Mouse (Mus musculus) gastrocnemius, adult 8-10 months (tissue): Measurements from ENCODE around the gene Tfap2b. TPM values are rescaled to one million over a fixed set of nuclear protein-coding genes. Genes with fewer than 3 reads are reported as not detected.

Experiments
- DNase-seq, 2 experiments: peaks; one replicate each; pipeline ENCODE4 v3.0.0; 2022; ENCODE audit warnings: low spot score in 2 of 2
- total RNA-seq, 4 experiments: library from RNA; stranded (reverse); gene quantifications; 2 replicates each; pipeline ENCODE4 v1.2.4; 2022

Tfap2b gene
- total RNA-seq = not detected

GRCm38 (mm10) chr1:19208641-19209358 lies at the start of gene Tfap2b:
Gene Tfap2b, plus strand, starts transcription at chr1:19208914.
- no peak for DNase-seq

GRCm38 (mm10) chr1:19178742-19179397 lies 29.8 kb upstream of the Tfap2b start:
- DNase-seq = no peak

GRCm38 (mm10) chr1:19205649-19206048 lies 3.1 kb upstream of the Tfap2b start:
- no peak for DNase-seq

GRCm38 (mm10) chr1:19206194-19206593 lies 2.5 kb upstream of the Tfap2b start:
- no peak for DNase-seq

GRCm38 (mm10) chr1:19207611-19208010 lies 1.1 kb upstream of the Tfap2b start:
- DNase-seq = no peak

GRCm38 (mm10) chr1:19209359-19209745 lies 638 bp downstream of the Tfap2b start:
- no peak for DNase-seq

- no peak for DNase-seq
Observed at GRCm38 (mm10) chr1:19209776-19210175, 1.1 kb downstream of the Tfap2b start.

- no peak for DNase-seq
Observed at GRCm38 (mm10) chr1:19210215-19211032, 1.7 kb downstream of the Tfap2b start.

- DNase-seq = no peak
Observed at GRCm38 (mm10) chr1:19211033-19211405, 2.3 kb downstream of the Tfap2b start.

- no peak for DNase-seq
Observed at GRCm38 (mm10) chr1:19211546-19212154, 2.9 kb downstream of the Tfap2b start.

GRCm38 (mm10) chr1:19212691-19213090 lies 4.0 kb downstream of the Tfap2b start:
- DNase-seq = no peak

GRCm38 (mm10) chr1:19213171-19213570 lies 4.5 kb downstream of the Tfap2b start:
- DNase-seq = no peak

GRCm38 (mm10) chr1:19213851-19214395 lies 5.2 kb downstream of the Tfap2b start:
- DNase-seq = no peak

- DNase-seq = no peak
Observed at GRCm38 (mm10) chr1:19217391-19217790, 8.7 kb downstream of the Tfap2b start.

GRCm38 (mm10) chr1:19218221-19218620 lies 9.5 kb downstream of the Tfap2b start:
- no peak for DNase-seq

GRCm38 (mm10) chr1:19219381-19219780 lies 10.7 kb downstream of the Tfap2b start:
- DNase-seq = no peak

GRCm38 (mm10) chr1:19220564-19220963 lies 11.8 kb downstream of the Tfap2b start:
- DNase-seq = no peak

GRCm38 (mm10) chr1:19221601-19222000 lies 12.9 kb downstream of the Tfap2b start:
- no peak for DNase-seq

- no peak for DNase-seq
Observed at GRCm38 (mm10) chr1:19226699-19227098, 18.0 kb downstream of the Tfap2b start.

- DNase-seq = no peak
Observed at GRCm38 (mm10) chr1:19230926-19231573, 22.3 kb downstream of the Tfap2b start.

- no peak for DNase-seq
Observed at GRCm38 (mm10) chr1:19231574-19232080, 22.9 kb downstream of the Tfap2b start.
